Mouse (Mus musculus): ENCODE measurements around the gene Pip5k1c. TPM values are rescaled to one million over a fixed set of nuclear protein-coding genes. Genes with fewer than 3 reads are reported as not detected.
A peak's percentile ranks its signal among the peaks of the same experiment; 100 is the strongest.

Pip5k1c gene
- 28.3 and 31.5 TPM in 2 replicates for polyA plus RNA-seq (2011; ENCODE audit: insufficient read depth, insufficient read length, low read depth, missing spikeins)

- Histone ChIP-seq H3K4me3 (ENCODE audit: low read depth, low read length) (peak within 1 kb of the TSS; percentile 84), H3K27ac (ENCODE audit: insufficient read depth, low read length) (peak within 1 kb of the TSS; percentile 23; the same call in 1 of the 2 replicates), H3K4me1 (ENCODE audit: control insufficient read depth, insufficient read depth, low read length) (peaks cover 2% of the 10 kb centered on the region), H3K27me3 (ENCODE audit: control insufficient read depth, insufficient read depth, low read length, poor library complexity, severe bottlenecking) (no peaks in the 10 kb centered on the region), H3K9me3 (replicated peaks; ENCODE audit: control insufficient read depth, insufficient read depth, low read length, poor library complexity, severe bottlenecking) (no peaks in the 10 kb centered on the region), H3K36me3 (ENCODE audit: control insufficient read depth, insufficient read depth, low read length, poor library complexity, severe bottlenecking) (no peaks in the 10 kb centered on the region), H3K9ac (ENCODE audit: low read depth, poor library complexity, severe bottlenecking) (peak within 1 kb of the TSS; percentile 81)
- TF ChIP-seq POLR2A (IDR thresholded peaks at IDR 0.05; ENCODE audit: insufficient read depth, low read length) (no peak), CTCF (IDR thresholded peaks at IDR 0.05; ENCODE audit: low read depth, low read length) (no peak), EP300 (IDR thresholded peaks at IDR 0.05; ENCODE audit: insufficient read depth, low read depth, low read length) (no peak)
Observed at GRCm38 (mm10) chr10:81292554-81293333, at the start of gene Pip5k1c. Gene Pip5k1c, plus strand, starts transcription at chr10:81292963.

DNA sequence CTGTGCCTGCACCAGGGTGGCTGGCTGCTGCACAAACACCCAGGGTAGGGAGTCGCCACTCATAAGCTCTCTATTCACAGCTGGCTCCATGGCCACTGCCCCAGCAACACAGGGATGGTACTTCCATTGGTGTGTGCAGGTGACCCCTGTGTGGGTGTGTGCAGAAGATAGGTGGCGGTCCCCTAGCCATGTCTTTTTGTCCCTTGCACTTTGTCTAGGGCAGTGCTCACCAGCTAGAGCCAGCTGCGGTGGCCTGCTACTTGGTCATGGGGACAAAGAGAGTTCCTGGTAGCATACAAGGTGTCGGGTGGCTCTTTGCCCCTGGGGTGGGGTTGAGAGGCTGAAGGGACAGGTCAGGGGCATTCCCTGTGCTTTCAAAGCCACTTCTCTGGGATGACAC is 48.6 kb upstream of the Pip5k1c start:
- H3K9ac ChIP-seq (ENCODE audit: low read depth, poor library complexity, severe bottlenecking) = no peak overlapping the region
- peaks cover 1% of the 10 kb centered on the region for H3K4me1 ChIP-seq (ENCODE audit: control insufficient read depth, insufficient read depth, low read length)
- no peaks in the 10 kb centered on the region for H3K36me3 ChIP-seq (ENCODE audit: control insufficient read depth, insufficient read depth, low read length, poor library complexity, severe bottlenecking)
- TF ChIP-seq POLR2A (IDR thresholded peaks at IDR 0.05; ENCODE audit: insufficient read depth, low read length) (no peak), EP300 (IDR thresholded peaks at IDR 0.05; ENCODE audit: insufficient read depth, low read depth, low read length) (no peak), CTCF (IDR thresholded peaks at IDR 0.05; ENCODE audit: low read depth, low read length) (no peak)
- no peaks in the 10 kb centered on the region for H3K9me3 ChIP-seq (replicated peaks; ENCODE audit: control insufficient read depth, insufficient read depth, low read length, poor library complexity, severe bottlenecking)
- no peak overlapping the region for H3K4me3 ChIP-seq (ENCODE audit: low read depth, low read length)
- H3K27me3 ChIP-seq (ENCODE audit: control insufficient read depth, insufficient read depth, low read length, poor library complexity, severe bottlenecking) = no peaks in the 10 kb centered on the region
- no peak overlapping the region for H3K27ac ChIP-seq (ENCODE audit: insufficient read depth, low read length)

DNA sequence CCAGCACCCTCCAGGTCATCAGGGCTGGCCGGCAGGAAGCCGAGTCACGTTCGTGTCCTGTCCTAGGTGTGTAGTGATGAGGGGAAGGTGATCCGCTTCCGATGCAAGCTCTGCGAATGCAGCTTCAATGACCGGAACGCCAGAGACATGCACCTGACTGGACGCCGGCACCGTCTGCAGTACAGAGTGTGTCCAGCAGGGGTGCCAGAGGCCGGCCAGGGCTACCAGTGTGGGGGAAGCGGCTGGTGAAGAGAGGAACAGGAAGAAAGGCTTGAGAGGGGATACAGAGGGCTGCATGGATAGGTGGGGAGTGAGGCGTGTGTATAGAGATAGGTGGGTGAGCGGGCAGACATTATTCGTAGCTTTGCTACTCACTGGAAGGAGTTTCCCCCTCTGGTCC is 48.2 kb upstream of the Pip5k1c start:
- H3K4me1 ChIP-seq (ENCODE audit: control insufficient read depth, insufficient read depth, low read length) = peaks cover 1% of the 10 kb centered on the region
- no peak overlapping the region for H3K4me3 ChIP-seq (ENCODE audit: low read depth, low read length)
- no peaks in the 10 kb centered on the region for H3K36me3 ChIP-seq (ENCODE audit: control insufficient read depth, insufficient read depth, low read length, poor library complexity, severe bottlenecking)
- H3K9me3 ChIP-seq (replicated peaks; ENCODE audit: control insufficient read depth, insufficient read depth, low read length, poor library complexity, severe bottlenecking) = no peaks in the 10 kb centered on the region
- H3K27me3 ChIP-seq (ENCODE audit: control insufficient read depth, insufficient read depth, low read length, poor library complexity, severe bottlenecking) = no peaks in the 10 kb centered on the region
- H3K27ac ChIP-seq (ENCODE audit: insufficient read depth, low read length) = no peak overlapping the region
- TF ChIP-seq CTCF (IDR thresholded peaks at IDR 0.05; ENCODE audit: low read depth, low read length) = no peak
- no peak for TF ChIP-seq POLR2A (IDR thresholded peaks at IDR 0.05; ENCODE audit: insufficient read depth, low read length)
- TF ChIP-seq EP300 (IDR thresholded peaks at IDR 0.05; ENCODE audit: insufficient read depth, low read depth, low read length) = no peak
- H3K9ac ChIP-seq (ENCODE audit: low read depth, poor library complexity, severe bottlenecking) = no peak overlapping the region

- no peak for TF ChIP-seq EP300 (IDR thresholded peaks at IDR 0.05; ENCODE audit: insufficient read depth, low read depth, low read length)
- no peak for TF ChIP-seq CTCF (IDR thresholded peaks at IDR 0.05; ENCODE audit: low read depth, low read length)
- no peak for TF ChIP-seq POLR2A (IDR thresholded peaks at IDR 0.05; ENCODE audit: insufficient read depth, low read length)
- H3K36me3 ChIP-seq (ENCODE audit: control insufficient read depth, insufficient read depth, low read length, poor library complexity, severe bottlenecking) = no peaks in the 10 kb centered on the region
- no peak overlapping the region for H3K9ac ChIP-seq (ENCODE audit: low read depth, poor library complexity, severe bottlenecking)
- no peak overlapping the region for H3K4me3 ChIP-seq (ENCODE audit: low read depth, low read length)
- no peaks in the 10 kb centered on the region for H3K27me3 ChIP-seq (ENCODE audit: control insufficient read depth, insufficient read depth, low read length, poor library complexity, severe bottlenecking)
- peaks cover 1% of the 10 kb centered on the region for H3K4me1 ChIP-seq (ENCODE audit: control insufficient read depth, insufficient read depth, low read length)
- no peaks in the 10 kb centered on the region for H3K9me3 ChIP-seq (replicated peaks; ENCODE audit: control insufficient read depth, insufficient read depth, low read length, poor library complexity, severe bottlenecking)
- H3K27ac ChIP-seq (ENCODE audit: insufficient read depth, low read length) = no peak overlapping the region
Observed at GRCm38 (mm10) chr10:81245166-81245565, 47.6 kb upstream of the Pip5k1c start.

GRCm38 (mm10) chr10:81247804-81248203 is 45.0 kb upstream of the Pip5k1c start:
- no peaks in the 10 kb centered on the region for H3K9me3 ChIP-seq (replicated peaks; ENCODE audit: control insufficient read depth, insufficient read depth, low read length, poor library complexity, severe bottlenecking)
- no peaks in the 10 kb centered on the region for H3K36me3 ChIP-seq (ENCODE audit: control insufficient read depth, insufficient read depth, low read length, poor library complexity, severe bottlenecking)
- no peak overlapping the region for H3K27ac ChIP-seq (ENCODE audit: insufficient read depth, low read length)
- TF ChIP-seq CTCF (IDR thresholded peaks at IDR 0.05; ENCODE audit: low read depth, low read length) (no peak), EP300 (IDR thresholded peaks at IDR 0.05; ENCODE audit: insufficient read depth, low read depth, low read length) (no peak), POLR2A (IDR thresholded peaks at IDR 0.05; ENCODE audit: insufficient read depth, low read length) (no peak)
- H3K4me3 ChIP-seq (ENCODE audit: low read depth, low read length) = no peak overlapping the region
- peaks cover 5% of the 10 kb centered on the region for H3K4me1 ChIP-seq (ENCODE audit: control insufficient read depth, insufficient read depth, low read length)
- H3K27me3 ChIP-seq (ENCODE audit: control insufficient read depth, insufficient read depth, low read length, poor library complexity, severe bottlenecking) = no peaks in the 10 kb centered on the region
- H3K9ac ChIP-seq (ENCODE audit: low read depth, poor library complexity, severe bottlenecking) = no peak overlapping the region

- peaks cover 5% of the 10 kb centered on the region for H3K4me1 ChIP-seq (ENCODE audit: control insufficient read depth, insufficient read depth, low read length)
- no peaks in the 10 kb centered on the region for H3K36me3 ChIP-seq (ENCODE audit: control insufficient read depth, insufficient read depth, low read length, poor library complexity, severe bottlenecking)
- H3K4me3 ChIP-seq (ENCODE audit: low read depth, low read length) = no peak overlapping the region
- H3K9me3 ChIP-seq (replicated peaks; ENCODE audit: control insufficient read depth, insufficient read depth, low read length, poor library complexity, severe bottlenecking) = no peaks in the 10 kb centered on the region
- H3K27me3 ChIP-seq (ENCODE audit: control insufficient read depth, insufficient read depth, low read length, poor library complexity, severe bottlenecking) = no peaks in the 10 kb centered on the region
- H3K27ac ChIP-seq (ENCODE audit: insufficient read depth, low read length) = no peak overlapping the region
- TF ChIP-seq CTCF (IDR thresholded peaks at IDR 0.05; ENCODE audit: low read depth, low read length) (no peak), EP300 (IDR thresholded peaks at IDR 0.05; ENCODE audit: insufficient read depth, low read depth, low read length) (no peak), POLR2A (IDR thresholded peaks at IDR 0.05; ENCODE audit: insufficient read depth, low read length) (no peak)
- no peak overlapping the region for H3K9ac ChIP-seq (ENCODE audit: low read depth, poor library complexity, severe bottlenecking)
Observed at GRCm38 (mm10) chr10:81249442-81249841, 43.3 kb upstream of the Pip5k1c start.
